Mouse (Mus musculus): ENCODE data around the gene Wnt7b. TPM values are rescaled to one million over a fixed set of nuclear protein-coding genes. Genes with fewer than 3 reads are reported as not detected.

Gene Wnt7b
- total and polyA plus RNA-seq, 2 experiments = 0.06 to 0.09 TPM

DNA sequence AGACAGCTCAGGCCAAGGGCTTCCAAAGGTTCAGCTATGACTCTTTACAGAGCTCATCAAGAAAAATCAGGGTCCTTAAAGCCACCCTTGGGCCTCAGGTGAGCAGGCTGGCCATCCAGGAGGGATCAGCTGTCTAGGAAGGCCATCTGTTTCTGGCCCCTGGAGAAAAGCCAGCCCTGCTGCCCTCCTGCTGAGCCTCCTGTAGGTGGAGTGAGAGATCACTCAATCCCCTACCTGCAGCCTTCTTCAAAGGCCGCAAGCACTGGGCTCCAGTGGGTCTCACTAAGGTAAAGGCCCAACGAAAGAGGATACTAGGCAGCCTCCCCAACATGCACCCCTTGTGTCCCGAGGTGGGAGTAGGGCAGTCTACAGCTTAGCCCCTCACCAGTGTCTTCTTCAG, 50.2 kb downstream of the Wnt7b start:
- TF ChIP-seq POLR2A (IDR thresholded peaks at IDR 0.05; ENCODE audit: extremely low read depth, insufficient read depth, low read length) (no peak), CTCF (IDR thresholded peaks at IDR 0.05; ENCODE audit: low read depth, low read length) (no peak)
- Histone ChIP-seq H3K4me3 (ENCODE audit: insufficient read depth, low read depth, low read length) (no peak overlapping the region), H3K27ac (replicated peaks; ENCODE audit: insufficient read depth, low read depth, low read length) (no peak overlapping the region), H3K9ac (ENCODE audit: low read depth, low read length) (no peak overlapping the region), H3K4me1 (ENCODE audit: control insufficient read depth, insufficient read depth, low read length) (no peaks in the 10 kb centered on the region), H3K27me3 (ENCODE audit: control insufficient read depth, insufficient read depth, low read length) (no peaks in the 10 kb centered on the region), H3K36me3 (ENCODE audit: control insufficient read depth, insufficient read depth, low read length) (no peaks in the 10 kb centered on the region), H3K79me2 (ENCODE audit: control insufficient read depth, insufficient read depth, low read length) (no peaks in the 10 kb centered on the region)
- 70% methylated on average over 3 of the region's 3 CpGs for WGBS
- no peak for DNase-seq (ENCODE audit: extremely low read depth, low read depth, low spot score)

DNA sequence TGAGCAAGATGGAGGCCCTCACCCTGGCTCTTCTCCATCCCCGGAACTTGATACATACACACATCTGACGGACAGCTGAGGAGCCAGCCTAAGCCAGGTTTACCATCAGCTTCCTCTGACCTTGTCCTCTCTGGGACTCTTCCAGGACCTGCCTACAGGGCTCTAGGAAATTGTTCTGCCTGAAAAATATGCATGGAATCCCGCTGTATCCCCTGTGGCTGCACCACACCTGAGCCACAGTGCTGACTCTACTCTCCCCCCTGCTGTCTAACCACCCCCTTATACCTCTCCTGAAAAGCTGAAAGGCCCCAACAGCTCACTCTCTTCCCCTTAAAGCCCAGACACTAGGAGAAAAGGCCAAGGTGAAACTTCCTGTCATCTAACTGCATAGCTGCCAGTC, 52.4 kb downstream of the Wnt7b start:
- H3K79me2 ChIP-seq (ENCODE audit: control insufficient read depth, insufficient read depth, low read length) = no peaks in the 10 kb centered on the region
- no peaks in the 10 kb centered on the region for H3K36me3 ChIP-seq (ENCODE audit: control insufficient read depth, insufficient read depth, low read length)
- H3K27ac ChIP-seq (replicated peaks; ENCODE audit: insufficient read depth, low read depth, low read length) = no peak overlapping the region
- no peak for TF ChIP-seq POLR2A (IDR thresholded peaks at IDR 0.05; ENCODE audit: extremely low read depth, insufficient read depth, low read length)
- no peak for TF ChIP-seq CTCF (IDR thresholded peaks at IDR 0.05; ENCODE audit: low read depth, low read length)
- no peak overlapping the region for H3K4me3 ChIP-seq (ENCODE audit: insufficient read depth, low read depth, low read length)
- no peak for DNase-seq (ENCODE audit: extremely low read depth, low read depth, low spot score)
- WGBS = 60% methylated on average over 3 of the region's 3 CpGs
- no peaks in the 10 kb centered on the region for H3K4me1 ChIP-seq (ENCODE audit: control insufficient read depth, insufficient read depth, low read length)
- H3K27me3 ChIP-seq (ENCODE audit: control insufficient read depth, insufficient read depth, low read length) = no peaks in the 10 kb centered on the region
- H3K9ac ChIP-seq (ENCODE audit: low read depth, low read length) = no peak overlapping the region

DNA sequence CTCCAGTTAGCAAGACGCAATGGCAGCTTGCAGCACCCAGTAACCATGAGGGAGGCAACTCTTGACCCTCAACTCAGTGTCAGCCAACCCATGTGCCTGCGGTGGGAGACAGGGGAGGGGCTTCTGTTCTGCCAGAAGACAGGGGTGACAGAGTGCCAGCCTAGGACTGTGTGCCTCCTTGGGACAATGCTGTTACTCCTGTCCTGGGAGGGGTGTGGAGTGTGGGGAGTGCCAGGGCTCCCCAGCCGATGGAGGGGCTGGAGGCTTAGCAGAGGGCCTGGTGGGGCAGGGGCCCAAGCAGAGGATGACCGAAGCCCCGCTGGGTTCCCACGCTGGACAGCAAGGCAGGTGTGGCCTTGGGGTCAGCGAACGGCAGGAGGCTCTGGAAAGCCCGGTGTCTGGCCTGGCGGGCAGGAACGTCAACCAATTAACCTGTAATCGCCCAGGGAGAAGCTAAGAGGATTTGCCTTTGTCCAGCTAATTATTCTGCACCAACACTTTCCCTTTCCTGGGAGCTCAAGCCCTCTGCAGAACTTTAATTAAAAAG, 57.8 kb downstream of the Wnt7b start:
- H3K36me3 ChIP-seq (ENCODE audit: control insufficient read depth, insufficient read depth, low read length) = no peaks in the 10 kb centered on the region
- no peaks in the 10 kb centered on the region for H3K79me2 ChIP-seq (ENCODE audit: control insufficient read depth, insufficient read depth, low read length)
- no peaks in the 10 kb centered on the region for H3K27me3 ChIP-seq (ENCODE audit: control insufficient read depth, insufficient read depth, low read length)
- H3K27ac ChIP-seq (replicated peaks; ENCODE audit: insufficient read depth, low read depth, low read length) = no peak overlapping the region
- H3K9ac ChIP-seq (ENCODE audit: low read depth, low read length) = no peak overlapping the region
- H3K4me1 ChIP-seq (ENCODE audit: control insufficient read depth, insufficient read depth, low read length) = no peaks in the 10 kb centered on the region
- H3K4me3 ChIP-seq (ENCODE audit: insufficient read depth, low read depth, low read length) = no peak overlapping the region
- WGBS = 70% methylated on average over 12 of the region's 12 CpGs
- no peak for DNase-seq (ENCODE audit: extremely low read depth, low read depth, low spot score)
- TF ChIP-seq POLR2A (IDR thresholded peaks at IDR 0.05; ENCODE audit: extremely low read depth, insufficient read depth, low read length) (no peak), CTCF (IDR thresholded peaks at IDR 0.05; ENCODE audit: low read depth, low read length) (no peak)

DNA sequence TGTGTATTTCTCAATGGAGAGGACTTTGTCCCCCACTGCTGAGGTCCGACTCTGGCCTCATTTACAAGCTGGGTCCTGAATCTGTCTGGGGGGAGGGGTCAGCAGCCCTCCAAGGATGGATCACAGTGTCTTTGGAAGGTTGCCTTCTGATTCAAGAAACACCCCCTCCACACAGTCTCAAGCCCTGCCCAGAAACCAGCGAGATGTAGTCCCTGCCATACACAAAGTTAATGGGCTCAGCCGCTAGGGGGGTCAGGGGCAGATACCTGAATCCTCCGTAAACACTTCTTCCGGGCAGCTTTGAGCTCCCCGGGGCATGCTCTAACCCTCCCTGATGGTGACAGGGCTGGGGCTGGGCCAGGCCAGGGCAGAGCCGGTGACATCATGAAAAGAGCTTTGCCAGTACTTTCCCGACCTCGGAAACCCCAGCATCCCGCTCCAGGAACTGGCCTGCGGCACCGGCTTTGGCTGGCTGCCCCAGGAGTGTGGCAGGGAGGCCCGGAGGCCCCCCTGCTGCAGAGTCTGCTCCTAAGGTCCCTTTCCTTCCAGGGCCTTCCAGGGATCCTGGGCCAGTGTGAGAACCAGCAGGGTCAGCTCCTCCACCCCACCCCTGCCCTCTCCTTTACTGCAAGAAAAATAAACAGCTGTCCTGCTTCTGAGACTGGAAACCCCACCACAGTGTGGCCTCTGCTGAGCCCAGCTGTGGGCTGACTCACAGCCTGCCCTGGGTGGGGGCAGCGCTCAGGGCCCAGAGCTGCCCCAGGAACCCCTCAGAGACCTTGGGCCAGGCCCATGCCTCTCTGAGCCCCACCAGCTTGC, 58.9 kb downstream of the Wnt7b start:
- Histone ChIP-seq H3K4me1 (ENCODE audit: control insufficient read depth, insufficient read depth, low read length) (no peaks in the 10 kb centered on the region), H3K27me3 (ENCODE audit: control insufficient read depth, insufficient read depth, low read length) (no peaks in the 10 kb centered on the region), H3K27ac (replicated peaks; ENCODE audit: insufficient read depth, low read depth, low read length) (no peak overlapping the region), H3K9ac (ENCODE audit: low read depth, low read length) (no peak overlapping the region), H3K4me3 (ENCODE audit: insufficient read depth, low read depth, low read length) (no peak overlapping the region), H3K79me2 (ENCODE audit: control insufficient read depth, insufficient read depth, low read length) (no peaks in the 10 kb centered on the region), H3K36me3 (ENCODE audit: control insufficient read depth, insufficient read depth, low read length) (no peaks in the 10 kb centered on the region)
- DNase-seq (ENCODE audit: extremely low read depth, low read depth, low spot score) = peak; percentile 13
- TF ChIP-seq CTCF (IDR thresholded peaks at IDR 0.05; ENCODE audit: low read depth, low read length) = 0 out of 2 replicates have a peak, but pooled peaks have one; percentile 3
- no peak for TF ChIP-seq POLR2A (IDR thresholded peaks at IDR 0.05; ENCODE audit: extremely low read depth, insufficient read depth, low read length)
- WGBS = 10% methylated on average over 14 of the region's 14 CpGs

DNA sequence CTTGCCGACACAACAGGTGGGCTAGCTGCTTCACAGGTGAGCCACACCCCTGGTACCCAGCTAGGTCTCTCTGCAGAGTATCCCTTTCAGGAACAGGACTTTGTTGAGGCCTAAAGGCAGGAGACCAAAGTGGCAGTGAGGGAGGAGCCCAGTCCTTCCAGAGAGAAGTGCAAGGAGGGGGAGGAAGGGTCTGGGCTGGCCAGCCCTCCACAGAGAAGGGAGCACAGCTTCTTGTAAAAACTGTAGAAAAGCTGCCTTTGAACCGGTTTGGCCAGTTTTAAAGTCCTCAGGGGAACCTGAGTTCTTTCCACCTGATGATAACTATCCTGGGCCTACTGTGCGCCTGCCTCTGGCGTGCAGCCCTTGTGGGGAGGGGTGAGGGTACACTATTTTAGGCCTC, 62.8 kb downstream of the Wnt7b start:
- Histone ChIP-seq H3K27ac (replicated peaks; ENCODE audit: insufficient read depth, low read depth, low read length) (no peak overlapping the region), H3K36me3 (ENCODE audit: control insufficient read depth, insufficient read depth, low read length) (no peaks in the 10 kb centered on the region), H3K9ac (ENCODE audit: low read depth, low read length) (no peak overlapping the region), H3K4me1 (ENCODE audit: control insufficient read depth, insufficient read depth, low read length) (no peaks in the 10 kb centered on the region), H3K27me3 (ENCODE audit: control insufficient read depth, insufficient read depth, low read length) (no peaks in the 10 kb centered on the region), H3K4me3 (ENCODE audit: insufficient read depth, low read depth, low read length) (no peak overlapping the region), H3K79me2 (ENCODE audit: control insufficient read depth, insufficient read depth, low read length) (no peaks in the 10 kb centered on the region)
- no peak for DNase-seq (ENCODE audit: extremely low read depth, low read depth, low spot score)
- TF ChIP-seq POLR2A (IDR thresholded peaks at IDR 0.05; ENCODE audit: extremely low read depth, insufficient read depth, low read length) (no peak), CTCF (IDR thresholded peaks at IDR 0.05; ENCODE audit: low read depth, low read length) (no peak)
- WGBS = 86% methylated on average over 4 of the region's 4 CpGs

All from liver, adult 2 months (tissue).